Mouse (Mus musculus) large intestine, adult 2 months (tissue): Measurements from ENCODE around the gene Gm6588. TPM values are rescaled to one million over a fixed set of nuclear protein-coding genes. Genes with fewer than 3 reads are reported as not detected.
"Not testable (repeated sequence)": the region's sequence is repeated elsewhere in the genome, so short reads cannot be mapped to it uniquely, and the experiment has no call there.

Experiments used
- DNase-seq: peaks from one replicate; pipeline ENCODE4 v3.0.0-alpha.2; 2012; ENCODE audit warnings: low read depth, low spot score
- WGBS: fragments of 180-500 bp; shearing (Covaris S2); methylation state at CpG from one replicate; pipeline ENCODE4 v1.1.7; 2018; 5-methylcytosine and 5-hydroxymethylcytosine counted together
- polyA plus RNA-seq: library from polyadenylated mRNA; depleted of rRNA; stranded (reverse); fragments of >200 nt; gene quantifications from 2 replicates; pipeline ENCODE4 v1.2.3, GENCODE M21; 2012; rRNA removed

The Gm6588 gene
- polyA plus RNA-seq, result not detected in 2 replicates

- 62% methylated on average over 18 of the region's 18 CpGs for WGBS
Observed at GRCm38 (mm10) chr5:112448747-112449440, at the start of gene Gm6588. TSS of gene Gm6588 (plus strand) at chr5:112449426.

GRCm38 (mm10) chr5:112402437-112402836, 46.8 kb upstream of the Gm6588 start:
- no peak for DNase-seq
- WGBS, result 37% methylated on average over 3 of the region's 3 CpGs

More at GRCm38 (mm10) chr5:112448747-112449440, at the start of gene Gm6588:
- DNase-seq, result no peak

- DNase-seq, result no peak
- WGBS, result 50% methylated on average over 3 of the region's 3 CpGs
Observed at GRCm38 (mm10) chr5:112406017-112406416, 43.2 kb upstream of the Gm6588 start.

GRCm38 (mm10) chr5:112409274-112409673, 40.0 kb upstream of the Gm6588 start:
- no peak for DNase-seq
- 54% methylated on average over 5 of the region's 5 CpGs for WGBS

GRCm38 (mm10) chr5:112411072-112411471, 38.2 kb upstream of the Gm6588 start:
- WGBS, result 42% methylated on average over 11 of the region's 11 CpGs
- no peak for DNase-seq

GRCm38 (mm10) chr5:112411514-112412335, 37.5 kb upstream of the Gm6588 start:
- DNase-seq, result no peak
- WGBS, result 11% methylated on average over 19 of the region's 19 CpGs

GRCm38 (mm10) chr5:112412781-112413180, 36.4 kb upstream of the Gm6588 start:
- WGBS, result 57% methylated on average over 4 of the region's 4 CpGs
- not testable (repeated sequence) for DNase-seq

GRCm38 (mm10) chr5:112416673-112417072, 32.6 kb upstream of the Gm6588 start:
- WGBS, result 60% methylated on average over 5 of the region's 5 CpGs
- no peak for DNase-seq

- DNase-seq, result no peak
- 49% methylated on average over 4 of the region's 4 CpGs for WGBS
Observed at GRCm38 (mm10) chr5:112418023-112418422, 31.2 kb upstream of the Gm6588 start.

- WGBS, result 49% methylated on average over 12 of the region's 12 CpGs
- no peak for DNase-seq
Observed at GRCm38 (mm10) chr5:112419535-112419934, 29.7 kb upstream of the Gm6588 start.

- 81% methylated on average over 7 of the region's 7 CpGs for WGBS
Observed at GRCm38 (mm10) chr5:112426635-112427034, 22.6 kb upstream of the Gm6588 start.

GRCm38 (mm10) chr5:112427283-112427682, 21.9 kb upstream of the Gm6588 start:
- 36% methylated on average over 2 of the region's 2 CpGs for WGBS
- no peak for DNase-seq

More at GRCm38 (mm10) chr5:112426635-112427034, 22.6 kb upstream of the Gm6588 start:
- DNase-seq, result no peak

- WGBS, result 15% methylated on average over 19 of the region's 19 CpGs
- no peak for DNase-seq
Observed at GRCm38 (mm10) chr5:112428944-112429343, 20.3 kb upstream of the Gm6588 start.

GRCm38 (mm10) chr5:112431120-112431775, 18.0 kb upstream of the Gm6588 start:
- WGBS, result 16% methylated on average over 14 of the region's 14 CpGs
- no peak for DNase-seq

GRCm38 (mm10) chr5:112432033-112432432, 17.2 kb upstream of the Gm6588 start:
- DNase-seq, result no peak
- 90% methylated on average over 5 of the region's 5 CpGs for WGBS

GRCm38 (mm10) chr5:112433004-112433403, 16.2 kb upstream of the Gm6588 start:
- whole genome bisulfite sequencing, result under 1% methylated on average over 8 of the region's 8 CpGs
- no peak for DNase-seq

- 34% methylated on average over 10 of the region's 10 CpGs for WGBS
- DNase-seq, result no peak
Observed at GRCm38 (mm10) chr5:112438535-112438934, 10.7 kb upstream of the Gm6588 start.

- DNase-seq, result no peak
- WGBS, result 57% methylated on average over 9 of the region's 9 CpGs
Observed at GRCm38 (mm10) chr5:112453088-112453487, 3.9 kb downstream of the Gm6588 start.

- 49% methylated on average over 12 of the region's 12 CpGs for WGBS
- no peak for DNase-seq
Observed at GRCm38 (mm10) chr5:112454966-112455555, 5.8 kb downstream of the Gm6588 start.

GRCm38 (mm10) chr5:112459903-112460302, 10.7 kb downstream of the Gm6588 start:
- 79% methylated on average over 3 of the region's 3 CpGs for WGBS
- DNase-seq, result no peak
